Mouse (Mus musculus): ENCODE measurements at regions not wholly inside any gene's neighbourhood (a gene's known extent, or its start where the extent isn't known, plus 50 kb on each side); places are given as distances from the start of the nearest gene placed in this dataset.

- WGBS: 24% methylated on average over 3 of the region's 3 CpGs
- no peak for ATAC-seq (ENCODE audit: insufficient number of reproducible peaks, insufficient read depth, low FRiP score, low TSS enrichment, low read depth)
- Histone ChIP-seq H3K27me3 (peaks cover 44% of the 10 kb centered on the region), H3K4me2 (no peak overlapping the region), H3K36me3 (no peaks in the 10 kb centered on the region), H3K4me1 (no peaks in the 10 kb centered on the region), H3K4me3 (no peak overlapping the region), H3K9me3 (no peaks in the 10 kb centered on the region), H3K9ac (no peak overlapping the region), H3K27ac (no peak overlapping the region)
Observed at GRCm38 (mm10) chr7:68478044-68478443, 204.4 kb downstream of the Fam169b start.

DNA sequence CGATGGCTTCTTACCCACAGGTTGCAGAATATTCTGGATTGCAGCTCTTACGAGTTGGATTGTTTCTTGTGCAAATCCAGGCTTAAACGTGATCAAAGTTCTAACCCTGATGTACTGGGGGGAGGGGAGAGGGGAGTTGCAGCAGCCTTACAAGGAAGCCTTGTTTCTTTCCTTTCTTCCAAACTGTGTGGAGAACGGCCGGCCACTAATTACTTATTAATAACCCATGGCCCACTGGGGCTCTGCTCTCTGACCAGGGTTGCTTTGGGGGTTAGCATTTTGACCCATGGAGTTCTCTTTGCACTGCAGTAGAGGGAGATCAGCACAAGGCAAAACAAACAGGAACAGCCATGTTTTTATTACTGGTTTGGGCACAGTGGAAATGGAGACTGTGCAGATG, 199.2 kb downstream of the Fam169b start:
- no peak for ATAC-seq (ENCODE audit: insufficient number of reproducible peaks, insufficient read depth, low FRiP score, low TSS enrichment, low read depth)
- Histone ChIP-seq H3K4me2 (no peak overlapping the region; the same call in 1 of the 2 replicates), H3K4me1 (no peaks in the 10 kb centered on the region), H3K9ac (no peak overlapping the region), H3K36me3 (no peaks in the 10 kb centered on the region), H3K9me3 (no peaks in the 10 kb centered on the region), H3K27me3 (peaks cover 9% of the 10 kb centered on the region), H3K27ac (no peak overlapping the region), H3K4me3 (no peak overlapping the region)
- 11% methylated on average over 5 of the region's 5 CpGs for WGBS

DNA sequence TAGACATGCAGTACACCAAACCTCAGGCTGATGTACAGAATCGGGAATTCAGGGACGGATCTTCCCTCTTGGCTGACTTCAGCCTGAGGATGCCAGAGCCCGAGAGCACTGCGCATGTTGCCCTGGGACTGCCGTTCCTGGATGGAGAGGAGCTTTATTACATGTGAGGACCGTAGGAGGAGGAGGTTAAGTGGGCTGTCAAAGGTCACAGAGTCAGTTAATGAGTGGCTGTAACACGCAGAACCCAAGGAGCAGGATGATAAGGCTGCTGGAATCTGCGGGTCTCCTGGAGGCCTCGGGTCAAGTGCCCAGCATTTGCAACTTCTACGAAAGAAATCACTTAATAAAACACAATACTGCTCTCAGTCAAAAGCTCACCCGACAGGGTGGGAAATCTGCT, 197.3 kb downstream of the Fam169b start:
- Histone ChIP-seq H3K9me3 (no peaks in the 10 kb centered on the region), H3K4me1 (no peaks in the 10 kb centered on the region), H3K4me3 (no peak overlapping the region), H3K4me2 (no peak overlapping the region), H3K9ac (no peak overlapping the region), H3K36me3 (no peaks in the 10 kb centered on the region), H3K27me3 (peaks cover 9% of the 10 kb centered on the region), H3K27ac (no peak overlapping the region)
- WGBS: 35% methylated on average over 11 of the region's 11 CpGs
- ATAC-seq (ENCODE audit: insufficient number of reproducible peaks, insufficient read depth, low FRiP score, low TSS enrichment, low read depth): no peak

GRCm38 (mm10) chr7:68468574-68468973, 194.9 kb downstream of the Fam169b start:
- H3K4me1 ChIP-seq: no peaks in the 10 kb centered on the region
- no peak overlapping the region for H3K27ac ChIP-seq
- WGBS: 76% methylated on average over 5 of the region's 5 CpGs
- no peaks in the 10 kb centered on the region for H3K36me3 ChIP-seq
- no peak overlapping the region for H3K9ac ChIP-seq
- H3K4me3 ChIP-seq: no peak overlapping the region
- no peaks in the 10 kb centered on the region for H3K9me3 ChIP-seq
- no peak for ATAC-seq (ENCODE audit: insufficient number of reproducible peaks, insufficient read depth, low FRiP score, low TSS enrichment, low read depth)
- peaks cover 9% of the 10 kb centered on the region for H3K27me3 ChIP-seq
- H3K4me2 ChIP-seq: no peak overlapping the region

DNA sequence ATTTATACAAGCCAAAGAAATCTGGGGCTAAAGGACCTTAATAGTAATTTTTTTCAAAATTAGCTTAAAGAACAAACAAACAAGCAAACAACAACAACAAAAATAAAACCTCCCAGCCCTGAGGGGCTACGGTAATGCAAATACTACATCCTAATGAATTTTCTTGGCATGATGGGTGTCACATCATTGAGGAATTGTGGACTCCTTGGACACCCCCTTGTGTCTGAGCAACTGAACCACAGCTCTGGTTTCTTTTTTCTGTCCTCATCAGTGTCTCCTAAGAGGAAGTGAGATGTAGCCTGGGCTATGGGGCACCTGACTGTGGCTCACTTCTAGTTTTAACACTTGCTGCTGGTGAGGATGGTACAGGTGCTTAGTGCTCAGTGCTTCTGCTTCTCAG, 184.2 kb downstream of the Fam169b start:
- Histone ChIP-seq H3K9ac (no peak overlapping the region), H3K4me3 (no peak overlapping the region), H3K27ac (no peak overlapping the region), H3K36me3 (no peaks in the 10 kb centered on the region), H3K27me3 (no peaks in the 10 kb centered on the region), H3K4me1 (0 out of 2 replicates have a peak, but pooled peaks cover 3% of the 10 kb centered on the region), H3K9me3 (no peaks in the 10 kb centered on the region), H3K4me2 (no peak overlapping the region)
- no peak for ATAC-seq (ENCODE audit: insufficient number of reproducible peaks, insufficient read depth, low FRiP score, low TSS enrichment, low read depth)
- WGBS: 91% methylated on average over 1 of the region's 1 CpGs

- Histone ChIP-seq H3K36me3 (no peaks in the 10 kb centered on the region), H3K9me3 (no peaks in the 10 kb centered on the region), H3K4me1 (0 out of 2 replicates have a peak, but pooled peaks cover 3% of the 10 kb centered on the region), H3K4me2 (no peak overlapping the region), H3K9ac (no peak overlapping the region), H3K27ac (no peak overlapping the region), H3K4me3 (no peak overlapping the region), H3K27me3 (no peaks in the 10 kb centered on the region)
- no peak for ATAC-seq (ENCODE audit: insufficient number of reproducible peaks, insufficient read depth, low FRiP score, low TSS enrichment, low read depth)
- 31% methylated on average over 5 of the region's 5 CpGs for WGBS
Observed at GRCm38 (mm10) chr7:68455451-68455850, 181.8 kb downstream of the Fam169b start.

- WGBS: 82% methylated on average over 8 of the region's 8 CpGs
- ATAC-seq (ENCODE audit: insufficient number of reproducible peaks, insufficient read depth, low FRiP score, low TSS enrichment, low read depth): no peak
- no peak overlapping the region for H3K4me3 ChIP-seq
- no peak overlapping the region for H3K27ac ChIP-seq
- no peaks in the 10 kb centered on the region for H3K36me3 ChIP-seq
- H3K27me3 ChIP-seq: no peaks in the 10 kb centered on the region
- H3K4me2 ChIP-seq: no peak overlapping the region
- H3K9ac ChIP-seq: no peak overlapping the region
- H3K4me1 ChIP-seq: 0 out of 2 replicates have a peak, but pooled peaks cover 3% of the 10 kb centered on the region
- H3K9me3 ChIP-seq: no peaks in the 10 kb centered on the region
Observed at GRCm38 (mm10) chr7:68453028-68453692, 179.5 kb downstream of the Fam169b start.

GRCm38 (mm10) chr7:68444426-68445095, 170.9 kb downstream of the Fam169b start:
- WGBS: 63% methylated on average over 11 of the region's 11 CpGs
- Histone ChIP-seq H3K4me3 (no peak overlapping the region), H3K4me1 (no peaks in the 10 kb centered on the region), H3K9me3 (no peaks in the 10 kb centered on the region), H3K4me2 (no peak overlapping the region), H3K27ac (no peak overlapping the region), H3K36me3 (no peaks in the 10 kb centered on the region), H3K27me3 (no peaks in the 10 kb centered on the region), H3K9ac (no peak overlapping the region)
- no peak for ATAC-seq (ENCODE audit: insufficient number of reproducible peaks, insufficient read depth, low FRiP score, low TSS enrichment, low read depth)

- no peaks in the 10 kb centered on the region for H3K27me3 ChIP-seq
- no peak for ATAC-seq (ENCODE audit: insufficient number of reproducible peaks, insufficient read depth, low FRiP score, low TSS enrichment, low read depth)
- H3K9ac ChIP-seq: no peak overlapping the region
- no peaks in the 10 kb centered on the region for H3K9me3 ChIP-seq
- WGBS: 10% methylated on average over 11 of the region's 11 CpGs
- no peak overlapping the region for H3K27ac ChIP-seq
- H3K36me3 ChIP-seq: no peaks in the 10 kb centered on the region
- no peak overlapping the region for H3K4me2 ChIP-seq
- no peaks in the 10 kb centered on the region for H3K4me1 ChIP-seq
- H3K4me3 ChIP-seq: no peak overlapping the region
Observed at GRCm38 (mm10) chr7:68440661-68441150, 167.1 kb downstream of the Fam169b start.

- no peak for ATAC-seq (ENCODE audit: insufficient number of reproducible peaks, insufficient read depth, low FRiP score, low TSS enrichment, low read depth)
Observed at GRCm38 (mm10) chr7:68428946-68429345, 155.3 kb downstream of the Fam169b start.

GRCm38 (mm10) chr7:68415890-68416289, 142.3 kb downstream of the Fam169b start:
- Histone ChIP-seq H3K4me2 (no peak overlapping the region), H3K9me3 (no peaks in the 10 kb centered on the region), H3K27me3 (no peaks in the 10 kb centered on the region), H3K36me3 (no peaks in the 10 kb centered on the region), H3K4me3 (no peak overlapping the region), H3K4me1 (no peaks in the 10 kb centered on the region), H3K27ac (no peak overlapping the region), H3K9ac (no peak overlapping the region)
- WGBS: 78% methylated on average over 7 of the region's 7 CpGs
- ATAC-seq (ENCODE audit: insufficient number of reproducible peaks, insufficient read depth, low FRiP score, low TSS enrichment, low read depth): no peak

More at GRCm38 (mm10) chr7:68428946-68429345, 155.3 kb downstream of the Fam169b start:
- no peak overlapping the region for H3K4me2 ChIP-seq
- no peaks in the 10 kb centered on the region; the same call in 1 of the 2 replicates for H3K4me1 ChIP-seq
- H3K36me3 ChIP-seq: no peaks in the 10 kb centered on the region
- 76% methylated on average over 4 of the region's 4 CpGs for WGBS
- no peak overlapping the region for H3K27ac ChIP-seq
- H3K9ac ChIP-seq: no peak overlapping the region
- H3K4me3 ChIP-seq: no peak overlapping the region
- no peaks in the 10 kb centered on the region for H3K27me3 ChIP-seq
- no peaks in the 10 kb centered on the region for H3K9me3 ChIP-seq

DNA sequence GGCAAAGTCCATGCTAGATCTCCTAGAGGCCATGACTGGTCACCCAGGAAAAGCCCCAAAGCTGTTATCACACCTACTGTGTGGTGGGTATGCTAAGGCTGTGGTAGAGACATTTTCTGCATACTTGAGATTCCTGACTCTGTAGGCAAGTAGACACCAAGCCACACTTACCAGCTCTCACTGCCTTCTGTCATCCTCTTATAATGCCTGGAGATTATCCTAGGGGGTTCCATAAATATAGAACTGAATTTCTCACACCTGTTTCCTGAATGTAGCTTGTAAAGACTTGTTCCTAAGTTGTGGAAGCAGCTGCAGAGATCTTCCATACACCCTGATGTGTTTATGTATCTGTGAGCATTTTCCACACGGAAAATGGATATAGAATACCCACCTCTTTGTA, 139.1 kb downstream of the Fam169b start:
- peaks cover 6% of the 10 kb centered on the region; the same call in 1 of the 2 replicates for H3K4me1 ChIP-seq
- no peak overlapping the region for H3K4me2 ChIP-seq
- H3K9ac ChIP-seq: no peak overlapping the region
- H3K27ac ChIP-seq: no peak overlapping the region
- 59% methylated on average over 1 of the region's 1 CpGs for WGBS
- H3K27me3 ChIP-seq: peaks cover 5% of the 10 kb centered on the region
- H3K36me3 ChIP-seq: no peaks in the 10 kb centered on the region
- no peak for ATAC-seq (ENCODE audit: insufficient number of reproducible peaks, insufficient read depth, low FRiP score, low TSS enrichment, low read depth)
- H3K4me3 ChIP-seq: no peak overlapping the region
- no peaks in the 10 kb centered on the region for H3K9me3 ChIP-seq
